Mouse (Mus musculus) mouse embryonic stem cell (cell line): ENCODE data around the gene Olfr1208.

Experiments used
- in situ Hi-C, 2 experiments: fragments of 300-500 bp; cut with MboI; formaldehyde crosslinking; loops; 1 replicate in 1 of 2; 3 replicates in 1 of 2; pipeline ENCODE4 v1.14.3; 2019 to 2020; ENCODE audit warnings: low sequenced_read_pairs in 2 of 2, low pct_unique_long_range_greater_than_20kb in 1 of 2, mixed read lengths in 1 of 2; ENCODE audit not compliant: unreplicated experiment in 1 of 2

The Olfr1208 gene

GRCm38 (mm10) chr2:88902211-88902610 lies at the start of gene Olfr1208:
Gene Olfr1208, minus strand, starts transcription at chr2:88902311.
- in situ Hi-C loops: no loop called here

GRCm38 (mm10) chr2:88938011-88938410 lies 35.9 kb upstream of the Olfr1208 start, which contains the start of gene Olfr1211:
Gene Olfr1211, minus strand, starts transcription at chr2:88938111.
- in situ Hi-C loops: no loop called here

GRCm38 (mm10) chr2:88915057-88915456 lies 12.9 kb upstream of the Olfr1208 start, which contains the start of gene Olfr1209:
Gene Olfr1209, minus strand, starts transcription at chr2:88915157.
- in situ Hi-C loops: no loop called here

GRCm38 (mm10) chr2:88862931-88863330 lies 39.2 kb downstream of the Olfr1208 start, which contains the start of gene Olfr1206:
Gene Olfr1206, plus strand, starts transcription at chr2:88863231.
- in situ Hi-C loops: no loop called here

GRCm38 (mm10) chr2:88848992-88849391 lies 53.1 kb downstream of the Olfr1208 start, which contains the start of gene Olfr1204:
Gene Olfr1204, plus strand, starts transcription at chr2:88849292.
- in situ Hi-C loops: no loop called here
